Mouse (Mus musculus): ENCODE measurements around the gene Igsf6.
"Not testable (repeated sequence)": the region's sequence is repeated elsewhere in the genome, so short reads cannot be mapped to it uniquely, and the experiment has no call there.

The Igsf6 gene

GRCm38 (mm10) chr7:121059477-121060218 lies 14.7 kb downstream of the Igsf6 start:
- DNase-seq (ENCODE audit: low read depth, low spot score): no peak

- DNase-seq (ENCODE audit: low read depth, low spot score): no peak
Measured at GRCm38 (mm10) chr7:121053071-121053470, 21.3 kb downstream of the Igsf6 start.

GRCm38 (mm10) chr7:121047624-121048023 lies 26.7 kb downstream of the Igsf6 start:
- DNase-seq (ENCODE audit: low read depth, low spot score): no peak

GRCm38 (mm10) chr7:121045671-121046453 lies 28.5 kb downstream of the Igsf6 start:
- DNase-seq (ENCODE audit: low read depth, low spot score): no peak

- no peak for DNase-seq (ENCODE audit: low read depth, low spot score)
Measured at GRCm38 (mm10) chr7:121044251-121044650, 30.1 kb downstream of the Igsf6 start.

- DNase-seq (ENCODE audit: low read depth, low spot score): no peak
Measured at GRCm38 (mm10) chr7:121043510-121043909, 30.9 kb downstream of the Igsf6 start.

GRCm38 (mm10) chr7:121043004-121043403 lies 31.4 kb downstream of the Igsf6 start:
- DNase-seq (ENCODE audit: low read depth, low spot score): no peak

GRCm38 (mm10) chr7:121041989-121042388 lies 32.4 kb downstream of the Igsf6 start:
- no peak for DNase-seq (ENCODE audit: low read depth, low spot score)

GRCm38 (mm10) chr7:121040595-121040994 lies 33.8 kb downstream of the Igsf6 start:
- no peak for DNase-seq (ENCODE audit: low read depth, low spot score)

- peak; percentile 51 for DNase-seq (ENCODE audit: low read depth, low spot score)
Measured at GRCm38 (mm10) chr7:121035161-121035721, 39.1 kb downstream of the Igsf6 start.

- DNase-seq (ENCODE audit: low read depth, low spot score): no peak
Measured at GRCm38 (mm10) chr7:121034701-121035141, 39.7 kb downstream of the Igsf6 start.

GRCm38 (mm10) chr7:121033856-121034652 lies 40.3 kb downstream of the Igsf6 start, which contains the start of gene Mettl9:
Gene Mettl9 (plus strand): TSS chr7:121034445.
- DNase-seq (ENCODE audit: low read depth, low spot score): peak; percentile 96

- not testable (repeated sequence) for DNase-seq (ENCODE audit: low read depth, low spot score)
Measured at GRCm38 (mm10) chr7:121029947-121030346, 44.4 kb downstream of the Igsf6 start.

GRCm38 (mm10) chr7:121026300-121026699 lies 48.1 kb downstream of the Igsf6 start:
- no peak for DNase-seq (ENCODE audit: low read depth, low spot score)

GRCm38 (mm10) chr7:121025221-121026008 lies 49.0 kb downstream of the Igsf6 start:
- DNase-seq (ENCODE audit: low read depth, low spot score): no peak

- peak; percentile 45 for DNase-seq (ENCODE audit: low read depth, low spot score)
Measured at GRCm38 (mm10) chr7:121020277-121020676, 54.1 kb downstream of the Igsf6 start.

- no peak for DNase-seq (ENCODE audit: low read depth, low spot score)
Measured at GRCm38 (mm10) chr7:121018778-121019177, 55.6 kb downstream of the Igsf6 start.

GRCm38 (mm10) chr7:121014486-121014885 lies 59.9 kb downstream of the Igsf6 start:
- DNase-seq (ENCODE audit: low read depth, low spot score): no peak

Data from R1 (cell line).